Mouse (Mus musculus) embryonic facial prominence, embryonic 11.5 days (tissue): ENCODE results near the gene Tbx6. TPM values are rescaled to one million over a fixed set of nuclear protein-coding genes. Genes with fewer than 3 reads are reported as not detected.

ENCODE experiments used
- ATAC-seq: fragments of 200-750 bp; cut with Nextera tagmentation; replicated peaks from 2 replicates; pipeline ENCODE4 v1.8.0; 2017; ENCODE audit warnings: low read depth; ENCODE audit not compliant: insufficient number of reproducible peaks, low FRiP score, low TSS enrichment
- DNase-seq: peaks from one replicate; pipeline ENCODE4 v3.0.0-alpha.2; 2015; ENCODE audit warnings: low spot score
- H3K27ac ChIP-seq: fragments of 300-500 bp; sonication (generic); replicated peaks from 2 replicates; pipeline ENCODE4 v1.5.1; 2014; ENCODE audit warnings: mild to moderate bottlenecking, low read depth, low read length, control low read depth
- H3K27me3 ChIP-seq: fragments of 300-500 bp; sonication (generic); 2 replicates; pipeline ENCODE4 v1.6.1; 2014; ENCODE audit warnings: mild to moderate bottlenecking, low read length, moderate library complexity, mixed read lengths; ENCODE audit not compliant: control insufficient read depth, insufficient read depth
- H3K36me3 ChIP-seq: fragments of 300-500 bp; sonication (generic); replicated peaks from 2 replicates; pipeline ENCODE4 v1.6.1; 2014; ENCODE audit warnings: low read depth, mild to moderate bottlenecking, low read length, moderate library complexity, mixed read lengths; ENCODE audit not compliant: control insufficient read depth, insufficient read depth
- H3K4me1 ChIP-seq: fragments of 300-500 bp; sonication (generic); 2 replicates; pipeline ENCODE4 v1.6.1; 2014; ENCODE audit warnings: low read length, mixed read lengths; ENCODE audit not compliant: control insufficient read depth, insufficient read depth
- H3K4me2 ChIP-seq: fragments of 300-500 bp; sonication (generic); 2 replicates; pipeline ENCODE4 v1.6.1; 2014; ENCODE audit warnings: low read depth, mild to moderate bottlenecking, control low read depth, low read length, moderate library complexity
- H3K4me3 ChIP-seq: fragments of 300-500 bp; sonication (generic); 2 replicates; pipeline ENCODE4 v1.5.1; 2014; ENCODE audit warnings: low read depth, low read length, control low read depth
- H3K9ac ChIP-seq: fragments of 300-500 bp; sonication (generic); replicated peaks from 2 replicates; pipeline ENCODE4 v1.6.1; 2014; ENCODE audit warnings: mild to moderate bottlenecking, control low read depth, low read length
- H3K9me3 ChIP-seq: fragments of 300-500 bp; sonication (generic); replicated peaks from 2 replicates; pipeline ENCODE4 v1.6.1; 2016; ENCODE audit warnings: mild to moderate bottlenecking, low read length, inconsistent platforms, mixed read lengths; ENCODE audit not compliant: control insufficient read depth
- WGBS: fragments of 180-500 bp; shearing (Covaris S2); extraction: QIAGEN DNeasy Blood & Tissue Kit; methylation state at CpG from one replicate; pipeline ENCODE4 v1.1.7; 2014; 5-methylcytosine and 5-hydroxymethylcytosine counted together
- polyA plus RNA-seq: library from polyadenylated mRNA; unstranded; fragments of >200 nt; fragmentation: Nextera tagmentation; extraction: Ambion mirVana; gene quantifications from 2 replicates; pipeline ENCODE4 v1.2.1, GENCODE M21; 2014

The Tbx6 gene
- polyA plus RNA-seq, 1 experiment from 2014 or later, result 0.27 TPM

GRCm38 (mm10) chr7:126791851-126792720 is 10.8 kb downstream of the Tbx6 start, which contains the start of gene Ppp4c:
Ppp4c (minus strand) TSS chr7:126792496.
- H3K4me3 ChIP-seq, result peak within 1 kb of the TSS; percentile 79
- peak within 1 kb of the TSS; percentile 91 for H3K27ac ChIP-seq
- peak; percentile 99 for DNase-seq
- under 1% methylated on average over 75 of the region's 83 CpGs for WGBS
- ATAC-seq, result peak; percentile 87
- no peaks in the 10 kb centered on the region for H3K9me3 ChIP-seq
- peak within 1 kb of the TSS; percentile 57 for H3K4me2 ChIP-seq
- H3K4me1 ChIP-seq, result no peaks in the 10 kb centered on the region; the same call in 1 of the 2 replicates
- no peaks in the 10 kb centered on the region for H3K27me3 ChIP-seq
- H3K36me3 ChIP-seq, result peaks cover 27% of the 10 kb centered on the region
- H3K9ac ChIP-seq, result peak within 1 kb of the TSS; percentile 87

DNA sequence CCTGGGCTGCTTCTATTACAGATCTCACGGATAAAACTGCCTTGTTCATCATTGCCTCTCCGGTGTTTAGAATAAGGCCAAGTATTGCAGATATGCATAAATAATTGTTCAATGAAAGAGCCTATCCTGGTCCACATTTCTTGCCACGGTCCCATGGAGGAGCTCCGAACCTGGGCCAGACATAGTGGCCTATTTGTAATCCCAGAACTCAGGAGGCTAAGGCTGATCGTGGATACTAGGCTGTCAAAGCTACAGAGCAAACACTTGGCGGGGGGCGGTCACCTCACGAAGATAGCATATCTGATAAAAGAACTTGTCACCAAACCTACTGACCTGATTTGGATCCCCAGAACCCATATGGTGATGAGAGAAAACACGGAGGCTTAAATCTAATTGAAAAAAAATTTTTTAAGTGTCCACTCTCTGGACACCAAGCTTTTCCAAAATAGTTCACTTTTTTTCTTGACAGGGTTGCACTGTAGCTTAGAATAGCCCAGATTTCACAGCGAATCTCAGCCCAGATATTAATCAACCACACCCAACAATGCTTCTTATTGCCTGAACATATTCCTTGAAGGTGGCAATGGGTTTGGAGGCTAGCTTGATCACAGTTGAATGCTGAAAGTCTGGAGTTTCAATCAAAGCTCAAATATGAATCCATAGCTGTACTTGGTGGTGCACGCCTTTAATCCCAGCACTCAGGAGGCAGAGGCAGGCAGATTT is 11.6 kb downstream of the Tbx6 start:
- 24% methylated on average over 11 of the region's 11 CpGs for WGBS
- peaks cover 22% of the 10 kb centered on the region for H3K36me3 ChIP-seq
- peak; percentile 22; the same call in 1 of the 2 replicates for ATAC-seq

GRCm38 (mm10) chr7:126793456-126794270 is 12.4 kb downstream of the Tbx6 start:
- H3K4me1 ChIP-seq, result peaks cover 3% of the 10 kb centered on the region
- no peaks in the 10 kb centered on the region for H3K9me3 ChIP-seq
- DNase-seq (no peak), ATAC-seq (no peak)
- H3K9ac ChIP-seq, result no peak overlapping the region
- no peak overlapping the region for H3K4me2 ChIP-seq
- H3K27me3 ChIP-seq, result no peaks in the 10 kb centered on the region
- no peak overlapping the region for H3K27ac ChIP-seq
- H3K36me3 ChIP-seq, result peaks cover 16% of the 10 kb centered on the region
- H3K4me3 ChIP-seq, result no peak overlapping the region
- 73% methylated on average over 4 of the region's 4 CpGs for WGBS

More for the DNA sequence above, 11.6 kb downstream of the Tbx6 start:
- Histone ChIP-seq H3K4me3 (peak overlapping the region; percentile 79), H3K9me3 (no peaks in the 10 kb centered on the region), H3K4me2 (peak overlapping the region; percentile 57), H3K9ac (peak overlapping the region; percentile 47), H3K27me3 (no peaks in the 10 kb centered on the region), H3K27ac (peak overlapping the region; percentile 91), H3K4me1 (peaks cover 3% of the 10 kb centered on the region)
- DNase-seq, result no peak

GRCm38 (mm10) chr7:126794271-126794605 is 13.0 kb downstream of the Tbx6 start:
- ATAC-seq, result no peak
- H3K36me3 ChIP-seq, result peaks cover 16% of the 10 kb centered on the region

DNA sequence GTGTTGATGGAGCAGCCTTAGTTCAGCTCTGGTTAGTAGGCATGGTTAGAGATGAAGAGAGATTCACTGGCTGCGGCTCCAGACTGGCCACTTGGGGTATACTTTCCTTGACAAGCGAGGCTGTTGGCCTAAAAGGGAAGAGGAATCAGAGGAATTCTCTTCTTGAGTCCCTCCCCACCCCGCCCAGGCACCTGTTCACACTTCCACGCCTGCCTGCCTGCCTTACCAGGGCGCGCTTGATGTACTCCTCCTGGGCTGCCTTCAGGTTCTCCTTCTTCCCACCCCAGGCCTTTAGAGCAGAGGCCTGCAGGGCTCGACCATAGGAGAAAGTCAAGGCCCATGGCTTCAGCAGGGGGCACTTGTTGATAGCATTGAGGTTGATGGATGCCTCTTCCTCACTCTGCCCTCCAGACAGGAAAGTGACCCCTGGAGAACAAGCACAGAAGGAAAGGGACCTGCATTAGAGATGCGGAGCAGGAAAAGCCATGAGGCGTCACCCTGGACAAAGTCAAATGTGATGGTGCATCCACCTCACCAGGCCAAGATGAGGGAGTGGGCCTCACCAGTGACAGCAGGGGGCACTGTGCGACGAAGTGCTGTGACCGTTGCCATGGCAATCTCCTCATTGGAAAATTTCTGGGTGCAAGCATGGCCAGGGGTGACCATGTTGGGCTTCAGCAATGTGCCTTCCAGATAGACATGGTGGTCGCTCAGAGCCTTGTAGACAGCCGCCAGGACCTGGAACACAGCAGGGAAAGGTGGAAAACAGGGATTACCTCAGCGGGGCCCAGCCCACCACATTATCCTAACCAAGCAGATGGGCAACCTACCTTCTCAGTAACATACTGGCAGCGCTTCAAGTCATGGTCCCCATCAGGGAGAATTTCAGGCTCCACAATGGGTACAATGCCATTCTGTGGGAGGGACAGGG is 14.4 kb downstream of the Tbx6 start:
- Histone ChIP-seq H3K4me3 (no peak overlapping the region), H3K36me3 (peaks cover 9% of the 10 kb centered on the region), H3K27me3 (no peaks in the 10 kb centered on the region), H3K4me2 (no peak overlapping the region), H3K27ac (no peak overlapping the region), H3K4me1 (peaks cover 3% of the 10 kb centered on the region), H3K9ac (no peak overlapping the region), H3K9me3 (no peaks in the 10 kb centered on the region)
- DNase-seq (no peak), ATAC-seq (no peak)
- 85% methylated on average over 16 of the region's 16 CpGs for WGBS

More at GRCm38 (mm10) chr7:126794271-126794605, 13.0 kb downstream of the Tbx6 start:
- no peak overlapping the region for H3K9ac ChIP-seq
- H3K4me3 ChIP-seq, result no peak overlapping the region
- H3K4me1 ChIP-seq, result peaks cover 3% of the 10 kb centered on the region
- H3K27me3 ChIP-seq, result no peaks in the 10 kb centered on the region
- WGBS, result 70% methylated on average over 4 of the region's 4 CpGs
- no peak overlapping the region for H3K4me2 ChIP-seq
- DNase-seq, result no peak
- H3K27ac ChIP-seq, result no peak overlapping the region
- H3K9me3 ChIP-seq, result no peaks in the 10 kb centered on the region

DNA sequence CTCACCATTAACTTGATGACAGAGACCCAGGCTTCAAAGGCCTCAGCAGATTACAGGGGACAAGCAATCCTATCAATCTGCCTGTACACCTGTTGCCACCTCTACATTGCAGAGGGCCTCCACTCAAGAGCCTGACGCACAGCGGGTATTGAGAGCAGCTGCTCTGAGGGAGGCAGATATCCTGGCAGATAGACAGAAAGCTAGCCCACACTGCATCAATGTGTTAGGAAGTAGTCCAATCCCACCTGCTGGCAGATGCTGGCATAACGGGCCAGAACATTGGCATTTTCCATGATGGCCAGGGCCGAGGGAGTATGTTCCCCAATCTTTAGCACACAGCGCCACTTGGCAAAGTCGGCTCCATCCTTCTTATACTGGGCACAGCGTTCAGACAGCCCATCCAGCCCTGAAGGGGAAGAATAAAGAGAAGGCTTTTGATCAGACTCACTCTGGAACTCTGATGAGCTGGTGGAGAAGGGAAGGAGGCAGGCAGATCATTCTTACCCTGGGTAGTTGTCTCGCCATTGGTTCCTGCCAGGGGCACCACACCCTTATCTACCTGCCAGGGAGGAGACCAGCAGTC is 15.2 kb downstream of the Tbx6 start:
- DNase-seq, result peak; percentile 45
- 83% methylated on average over 8 of the region's 8 CpGs for WGBS
- H3K4me1 ChIP-seq, result peaks cover 3% of the 10 kb centered on the region
- no peaks in the 10 kb centered on the region for H3K9me3 ChIP-seq
- ATAC-seq, result no peak
- H3K9ac ChIP-seq, result no peak overlapping the region
- no peak overlapping the region for H3K4me3 ChIP-seq
- H3K4me2 ChIP-seq, result no peak overlapping the region
- H3K27ac ChIP-seq, result no peak overlapping the region
- no peaks in the 10 kb centered on the region for H3K27me3 ChIP-seq
- H3K36me3 ChIP-seq, result peaks cover 9% of the 10 kb centered on the region
